Mouse (Mus musculus) lung, postnatal 10 days (tissue): ENCODE measurements at regions not wholly inside any gene's neighbourhood (a gene's known extent, or its start where the extent isn't known, plus 50 kb on each side); places are given as distances from the start of the nearest gene placed in this dataset.
A peak's percentile ranks its signal among the peaks of the same experiment; 100 is the strongest.

Experiments
- DNase-seq: peaks from one replicate; pipeline ENCODE4 v3.0.0; 2021

DNA sequence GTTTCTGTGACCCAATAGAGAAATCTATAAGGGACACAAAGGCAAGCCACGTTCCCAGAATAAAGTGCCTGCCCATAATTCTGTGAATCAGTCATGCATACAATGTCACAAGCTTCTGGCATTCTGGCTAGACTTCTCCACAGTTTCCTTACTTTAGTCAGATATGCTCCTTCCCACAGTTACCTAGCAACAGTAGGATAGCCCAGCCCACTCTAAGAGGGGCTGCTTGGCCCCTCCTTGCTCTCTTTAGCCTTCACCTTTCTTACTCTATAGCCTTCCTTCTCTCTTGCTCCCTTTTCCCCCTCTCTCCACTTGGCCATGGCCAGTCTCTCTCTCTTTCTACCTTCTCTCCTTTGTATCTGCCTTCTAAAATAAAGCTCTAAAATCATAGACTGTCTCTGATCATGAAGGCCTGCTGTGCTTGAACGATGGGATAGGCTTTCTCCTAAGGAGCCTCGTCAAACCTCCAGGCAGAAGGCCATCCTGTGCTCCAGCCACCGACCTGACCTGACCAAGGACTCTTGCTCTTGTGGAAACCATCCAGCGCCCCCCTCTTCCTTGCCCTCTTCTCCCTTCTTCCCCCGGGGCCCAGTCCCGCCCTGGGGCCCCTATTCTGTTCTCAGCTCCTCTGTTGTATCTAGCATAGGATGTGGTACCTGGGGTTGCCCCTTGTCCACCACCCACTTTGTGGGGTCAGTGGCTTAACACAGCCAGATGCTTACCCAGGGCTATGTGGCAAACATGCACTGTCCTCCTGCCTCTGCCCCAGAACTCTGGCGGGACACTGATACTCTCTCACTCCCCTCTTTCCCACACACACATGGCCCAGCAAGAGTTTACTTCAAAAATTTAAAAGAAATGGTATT lies 1723.8 kb upstream of the Igfbp7 start:
- no peak for DNase-seq

DNA sequence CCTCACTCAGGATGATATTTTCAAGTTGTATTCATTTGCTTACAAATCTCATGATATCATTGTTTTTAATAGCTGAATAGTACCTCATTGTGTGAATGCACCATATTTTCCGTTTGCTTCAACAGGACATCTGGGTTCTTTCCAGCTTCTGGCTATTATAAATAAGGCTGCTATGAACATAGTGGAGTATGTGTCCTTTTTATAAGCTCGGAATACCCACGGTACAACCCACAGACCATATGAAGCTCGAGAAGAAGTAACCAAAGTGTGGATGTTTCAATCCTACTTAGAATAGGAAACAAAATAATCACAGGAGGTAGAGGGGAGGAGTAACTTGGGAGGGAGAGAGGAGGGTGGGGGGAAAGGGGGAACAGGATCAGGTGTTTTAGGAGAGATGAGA lies 1675.3 kb upstream of the Igfbp7 start:
- DNase-seq: no peak

DNA sequence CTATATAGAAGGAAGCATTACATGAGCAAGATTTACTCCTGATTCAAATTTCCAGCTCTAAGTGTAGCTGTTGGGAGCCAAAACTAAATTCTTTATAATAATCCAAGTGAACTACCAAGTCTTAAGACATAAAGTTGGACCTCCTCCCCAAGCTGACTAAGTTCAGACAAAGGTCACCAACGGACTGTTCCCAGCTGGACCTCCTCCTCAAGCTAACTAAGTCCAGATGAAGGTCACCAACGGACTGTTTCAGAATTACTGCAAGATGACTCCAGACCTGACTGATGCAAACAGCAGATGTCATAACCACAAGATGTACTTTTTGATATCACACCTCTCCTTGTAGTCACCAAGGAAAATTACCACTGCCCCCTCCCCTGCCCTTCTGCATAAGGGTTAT lies 1652.0 kb upstream of the Igfbp7 start:
- DNase-seq: peak; percentile 20
